Mouse (Mus musculus) frontal cortex, adult (tissue): ENCODE measurements at regions not wholly inside any gene's neighbourhood (a gene's known extent, or its start where the extent isn't known, plus 50 kb on each side); places are given as distances from the start of the nearest gene placed in this dataset.

Source experiments
- ATAC-seq: cut with Nextera tagmentation; 2 replicates; pipeline ENCODE4 v1.9.2; 2017; ENCODE audit warnings: mild to moderate bottlenecking, moderate library complexity, mixed read lengths; ENCODE audit not compliant: low TSS enrichment

- peak; percentile 98 for ATAC-seq
These were observed 567.7 kb downstream of the Actrt1 start for GRCm38 (mm10) chrX:46896538-46896937.
